Mouse (Mus musculus): ENCODE measurements around the gene Id4.

GRCm38 (mm10) chr13:48255026-48255425 lies 6.0 kb upstream of the Id4 start:
- no peak for TF ChIP-seq CTCF (IDR thresholded peaks at IDR 0.05; ENCODE audit: borderline replicate concordance, insufficient read depth, low read length)
- no peak for TF ChIP-seq POLR2A (IDR thresholded peaks at IDR 0.05; ENCODE audit: low read depth, low read length)
